Mouse (Mus musculus): ENCODE measurements around the gene Prf1.

Prf1 gene

DNA sequence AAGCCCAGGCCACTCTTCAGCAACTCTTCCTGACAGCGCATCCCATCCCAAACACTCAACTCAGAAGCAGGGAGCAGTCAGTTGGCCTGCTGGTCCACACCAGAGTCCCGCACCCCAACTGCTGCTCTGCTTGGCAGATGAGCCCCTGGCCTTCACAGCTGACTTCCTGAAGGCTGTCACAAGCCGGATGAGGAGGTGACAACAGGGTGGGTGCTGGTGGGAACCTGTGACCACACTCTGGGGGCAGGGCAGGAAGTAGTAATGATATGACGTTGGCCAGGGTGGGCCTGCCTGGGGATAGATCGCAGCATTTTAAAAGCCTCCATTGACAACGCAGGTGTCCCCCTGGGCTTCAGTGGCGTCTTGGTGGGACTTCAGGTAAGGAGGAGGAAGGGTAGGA lies at the start of gene Prf1:
Gene Prf1 (plus strand): TSS at position 357 of the 400 bp plus-strand sequence.
- DNase-seq, result no peak

DNA sequence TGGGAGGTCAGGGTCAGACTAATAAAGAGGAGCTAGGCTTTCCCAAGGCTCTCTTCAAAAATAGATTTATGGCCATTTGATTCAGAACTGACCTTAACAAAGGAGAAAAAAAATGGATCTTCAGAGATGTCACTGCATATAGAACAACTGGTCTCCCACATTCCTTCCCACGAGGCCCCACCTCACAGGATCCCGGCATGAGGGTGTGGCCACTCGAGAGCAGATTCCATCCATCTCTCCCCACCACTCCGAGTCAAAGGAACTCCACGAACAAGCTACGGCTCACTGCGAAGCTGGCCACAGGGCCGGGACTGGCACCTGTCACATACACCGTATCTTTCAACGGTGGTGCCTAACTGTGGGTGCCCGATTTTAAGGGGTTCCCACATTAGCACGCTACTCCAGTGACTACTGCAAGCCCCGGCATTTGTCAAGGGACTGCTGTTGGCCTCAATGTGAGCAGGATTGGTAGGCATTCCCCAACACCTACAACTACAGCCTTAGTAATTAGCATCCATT lies 49.0 kb upstream of the Prf1 start:
- no peak for DNase-seq

DNA sequence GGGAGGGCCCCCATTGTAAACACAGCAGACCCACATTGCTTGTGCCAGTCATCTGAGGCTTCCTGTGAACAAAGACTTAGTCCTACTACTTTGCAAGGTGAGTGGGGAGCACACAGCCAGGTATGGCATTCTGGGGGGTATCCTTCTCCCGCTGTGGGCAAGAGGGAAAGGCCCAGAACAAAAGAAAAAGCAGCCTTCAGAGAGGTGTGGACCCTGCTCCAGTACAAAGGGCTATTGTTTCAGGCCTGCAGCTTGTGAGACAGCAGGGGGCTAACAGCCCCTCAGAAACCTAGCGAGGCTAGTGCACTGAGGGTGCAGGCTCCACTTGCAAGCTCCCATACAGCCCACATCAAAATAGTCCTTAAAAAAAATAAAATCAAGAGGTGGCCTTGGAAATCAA lies 47.7 kb upstream of the Prf1 start:
- DNase-seq, result no peak

DNA sequence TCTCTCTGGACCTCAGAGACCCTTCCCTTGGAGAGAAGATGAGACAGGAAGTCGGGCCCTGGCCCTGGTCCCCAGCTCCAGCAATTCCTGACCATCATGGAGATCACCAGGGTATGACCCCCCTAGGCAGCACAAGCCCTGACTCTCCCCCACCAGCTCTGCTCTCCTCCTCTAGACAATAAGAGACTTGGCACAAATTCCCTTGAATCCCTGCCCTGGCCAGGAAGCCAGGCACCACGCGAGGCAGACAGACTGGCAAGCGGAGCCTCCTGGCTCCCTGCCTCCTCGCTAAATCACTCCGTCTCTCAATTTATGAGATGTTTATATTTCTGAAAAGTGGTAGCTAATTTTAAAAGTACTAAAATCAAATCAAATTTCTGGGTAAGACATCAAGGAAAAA lies 42.9 kb upstream of the Prf1 start:
- peak; percentile 86 for DNase-seq

DNA sequence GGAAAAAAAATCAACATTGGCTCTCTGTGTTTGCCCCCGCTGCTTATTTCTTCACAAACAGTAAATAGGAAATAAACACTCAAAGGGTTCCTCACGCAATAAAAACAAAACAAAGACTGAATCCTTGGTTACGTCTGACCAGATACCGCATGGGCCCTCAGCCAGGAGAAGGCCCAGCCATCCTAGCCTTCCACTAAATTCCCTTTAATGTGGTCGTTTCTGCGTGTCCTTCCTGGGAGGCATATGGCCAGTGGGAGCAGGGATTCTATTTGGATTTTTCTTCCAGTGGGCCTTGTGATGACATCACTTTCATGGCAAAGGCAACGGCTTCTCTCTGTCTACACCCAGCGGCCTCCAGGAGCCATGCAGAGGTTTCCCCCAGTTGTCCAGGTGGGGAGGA lies 42.4 kb upstream of the Prf1 start:
- DNase-seq, result no peak

GRCm38 (mm10) chr10:61256665-61257064 lies 41.0 kb upstream of the Prf1 start:
- DNase-seq, result no peak

- no peak for DNase-seq
Measured at GRCm38 (mm10) chr10:61258131-61258530, 39.5 kb upstream of the Prf1 start.

- no peak for DNase-seq
Measured at GRCm38 (mm10) chr10:61261229-61262156, 36.1 kb upstream of the Prf1 start.

- DNase-seq, result no peak
Measured at GRCm38 (mm10) chr10:61263606-61264005, 34.0 kb upstream of the Prf1 start.

DNA sequence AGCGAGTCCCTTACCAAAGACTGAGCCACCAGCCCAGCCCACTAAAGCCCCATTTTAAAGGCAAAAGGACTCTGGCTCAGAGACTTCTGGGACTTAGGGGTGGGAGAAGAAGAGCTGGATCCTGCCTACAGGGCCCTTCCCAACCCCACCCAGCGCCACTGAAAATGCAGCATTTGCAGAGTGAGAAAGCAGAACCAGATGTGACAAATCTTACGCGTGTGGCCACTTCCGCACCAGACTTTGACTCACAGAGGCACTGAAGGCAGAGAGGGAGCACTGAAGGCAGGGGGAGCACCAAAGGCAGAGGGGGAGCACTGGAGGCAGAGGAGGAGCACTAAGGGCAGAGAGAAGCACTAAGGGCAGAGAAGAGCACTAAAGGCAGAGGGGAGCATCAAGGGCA lies 30.3 kb upstream of the Prf1 start:
- no peak for DNase-seq

DNA sequence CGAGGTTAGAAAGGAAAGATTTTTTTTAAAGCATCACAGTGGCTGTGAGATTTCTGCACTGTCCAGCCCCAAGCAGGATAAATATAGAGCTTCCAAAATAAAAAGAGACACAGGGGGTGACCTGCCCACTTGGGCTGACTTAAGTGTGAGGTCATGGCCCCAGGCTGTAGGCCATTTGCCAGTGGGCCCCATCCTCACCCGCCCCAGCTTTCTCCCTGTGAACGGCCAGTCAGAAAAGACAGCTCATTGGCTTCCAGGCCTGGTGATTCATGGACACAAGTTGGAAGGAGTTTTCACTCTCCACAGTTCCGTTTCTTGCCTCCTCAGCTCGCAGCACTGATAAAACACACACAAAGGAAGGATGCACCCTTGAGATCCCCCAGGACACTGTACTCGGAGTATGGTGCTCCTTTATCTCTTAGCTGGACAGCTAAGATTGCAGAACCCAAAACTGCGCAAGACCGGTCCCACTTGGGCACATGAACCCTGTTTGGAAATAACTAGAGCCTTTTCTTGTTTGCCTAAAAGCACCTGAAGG lies 25.5 kb upstream of the Prf1 start:
- DNase-seq, result no peak

- no peak for DNase-seq
Measured at GRCm38 (mm10) chr10:61272631-61273030, 25.0 kb upstream of the Prf1 start.

DNA sequence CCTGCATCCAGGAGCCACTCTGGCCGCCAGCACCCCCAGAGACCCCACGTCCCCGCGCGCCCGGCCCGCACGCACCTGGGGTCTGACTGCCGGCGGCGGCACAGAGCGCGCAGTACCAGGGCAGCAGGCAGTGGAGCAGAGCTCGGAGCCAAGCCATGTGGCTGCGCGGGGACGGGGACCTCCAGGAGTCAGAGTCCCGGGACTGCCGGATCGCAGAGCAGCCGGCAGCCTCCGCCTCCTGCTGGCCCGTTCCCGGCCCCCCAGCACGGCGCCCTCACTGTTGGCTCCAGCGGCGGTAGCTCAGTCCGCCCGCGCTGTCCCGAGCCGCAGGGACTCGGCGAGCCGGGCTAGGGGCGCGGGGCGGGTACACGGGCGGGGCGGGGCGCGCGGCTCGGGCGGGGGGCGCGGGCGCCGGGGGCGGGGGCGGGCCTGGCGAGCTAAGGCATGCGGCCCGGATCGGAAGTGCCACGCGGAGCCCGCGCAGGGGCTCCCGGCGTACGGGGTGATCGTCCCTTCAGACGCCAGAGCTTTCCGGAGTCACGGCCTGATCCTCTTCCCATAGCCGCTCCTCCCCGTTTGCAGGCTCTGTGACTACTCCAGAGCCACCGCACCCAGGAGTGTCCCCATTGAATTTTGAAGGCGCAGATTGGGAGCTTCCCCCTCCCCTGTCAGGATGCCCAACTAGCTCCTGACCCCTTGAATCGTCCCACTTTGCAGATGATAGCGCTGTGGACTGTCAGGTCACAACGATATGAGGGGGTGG lies 24.4 kb upstream of the Prf1 start, which contains the start of gene Adamts14:
Gene Adamts14 (minus strand): TSS at position 358 of the 763 bp plus-strand sequence.
- no peak for DNase-seq

DNA sequence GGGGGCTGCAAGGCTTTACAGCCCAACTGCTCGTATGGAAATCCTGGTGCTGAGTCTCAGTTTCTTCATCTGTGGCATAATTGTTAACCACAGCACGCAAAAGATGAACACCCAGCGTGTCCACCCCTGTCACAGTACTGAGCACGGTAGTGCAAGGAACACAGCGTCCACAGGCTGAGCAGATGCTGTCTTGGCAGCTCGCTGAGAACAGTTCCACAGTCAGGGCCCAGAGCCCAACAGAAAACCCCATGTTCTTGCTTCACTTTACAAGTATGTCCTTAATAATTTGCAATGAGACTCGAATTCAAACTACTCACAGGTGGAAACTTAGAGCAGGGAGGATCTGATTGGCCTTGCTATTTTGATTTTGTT lies 23.8 kb upstream of the Prf1 start:
- DNase-seq, result no peak

DNA sequence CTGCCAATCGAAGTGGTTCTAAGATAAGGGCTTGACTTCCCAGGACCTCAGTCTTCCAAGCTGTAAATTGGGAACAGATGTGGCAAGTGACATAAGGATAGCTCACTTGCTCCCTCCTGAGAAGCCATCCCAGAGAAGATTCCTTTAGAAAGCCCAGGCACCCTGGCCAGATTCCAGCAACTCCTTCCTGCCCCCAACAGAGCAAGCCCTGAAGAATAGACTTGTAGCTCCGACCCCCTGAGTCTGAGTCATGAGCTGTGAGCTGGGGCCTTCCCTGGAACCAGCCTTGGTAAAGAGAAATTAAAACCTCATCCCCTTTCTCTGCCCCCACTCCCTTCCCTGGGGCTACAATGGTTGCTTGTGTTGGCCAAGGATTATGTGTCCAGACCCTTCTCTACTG lies 23.1 kb upstream of the Prf1 start:
- DNase-seq, result no peak

DNA sequence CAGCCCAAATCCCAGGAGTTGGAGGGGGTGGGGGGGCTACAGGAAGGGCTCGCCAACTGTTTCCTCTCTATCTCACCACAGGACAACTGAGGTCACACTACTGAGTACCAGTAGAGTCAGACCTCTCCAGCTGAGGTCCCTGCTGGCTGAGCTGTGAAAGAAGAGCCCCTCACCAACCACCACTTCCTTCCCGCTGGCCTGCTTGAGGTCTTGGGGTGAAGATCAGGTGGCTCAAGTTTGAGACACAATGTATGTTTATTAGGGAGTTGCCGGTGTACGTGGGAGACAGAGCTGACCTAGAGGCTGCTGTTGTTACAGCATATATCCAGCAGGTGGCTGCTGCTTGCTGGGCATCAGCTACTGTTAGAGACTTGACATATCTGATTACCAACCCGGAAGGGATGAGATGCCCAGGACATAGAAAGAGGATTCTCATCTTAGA lies 21.9 kb upstream of the Prf1 start:
- DNase-seq, result peak; percentile 26

DNA sequence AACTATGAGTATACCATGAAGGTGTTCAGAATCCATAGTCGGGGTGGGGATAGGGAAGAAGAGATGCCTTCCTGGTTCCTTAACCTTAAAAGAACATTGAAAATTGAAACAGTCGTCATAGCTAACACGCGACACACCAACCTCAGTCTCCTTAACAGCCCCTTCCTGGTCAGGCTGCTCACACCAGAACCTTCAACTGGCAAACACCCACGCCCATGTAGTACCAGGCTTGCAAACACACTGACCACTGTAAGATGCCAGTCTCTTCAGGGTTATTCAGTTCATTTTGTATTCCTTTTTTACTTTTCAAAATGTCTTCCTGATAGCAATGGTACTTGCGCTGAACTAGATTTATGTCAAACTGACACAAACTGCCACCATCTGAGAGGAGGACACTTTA lies 20.6 kb upstream of the Prf1 start:
- DNase-seq, result no peak

DNA sequence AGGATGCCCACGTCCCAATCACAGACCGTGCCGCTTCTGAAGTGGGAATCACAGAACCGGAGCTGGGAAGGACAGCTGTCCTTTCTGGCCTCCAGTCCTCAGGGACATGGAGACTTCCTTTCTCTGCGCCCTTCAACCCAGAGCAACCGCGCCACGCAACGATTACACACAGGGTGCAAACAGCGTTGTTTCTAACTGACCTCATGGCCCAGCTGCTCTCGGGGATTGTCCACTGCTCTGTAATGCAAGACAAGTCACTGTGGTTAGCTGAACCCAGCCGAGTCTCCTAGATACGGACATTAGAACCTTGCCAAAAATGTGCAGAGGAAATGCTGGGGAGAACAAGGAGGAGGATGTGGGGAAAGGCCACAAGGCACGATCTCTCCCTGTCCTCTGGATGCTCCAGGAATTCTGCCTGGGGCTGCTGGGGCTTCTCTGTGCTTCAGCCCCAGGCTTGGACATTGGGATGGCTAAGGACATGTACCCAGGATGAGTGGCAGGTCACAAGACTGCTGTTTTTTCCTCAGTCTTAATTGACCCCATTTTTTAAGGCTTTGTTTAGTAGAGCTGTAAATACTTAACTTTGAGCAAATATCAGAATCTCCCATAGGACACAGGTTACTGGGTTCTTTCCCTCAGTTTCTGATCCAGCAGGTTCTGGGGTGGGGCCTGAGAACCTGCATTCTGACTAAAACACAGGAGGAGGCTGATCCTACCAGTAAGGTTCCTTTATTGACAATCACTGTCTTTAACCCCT lies 19.5 kb upstream of the Prf1 start:
- no peak for DNase-seq

- no peak for DNase-seq
Measured at GRCm38 (mm10) chr10:61281115-61281514, 16.5 kb upstream of the Prf1 start.

DNA sequence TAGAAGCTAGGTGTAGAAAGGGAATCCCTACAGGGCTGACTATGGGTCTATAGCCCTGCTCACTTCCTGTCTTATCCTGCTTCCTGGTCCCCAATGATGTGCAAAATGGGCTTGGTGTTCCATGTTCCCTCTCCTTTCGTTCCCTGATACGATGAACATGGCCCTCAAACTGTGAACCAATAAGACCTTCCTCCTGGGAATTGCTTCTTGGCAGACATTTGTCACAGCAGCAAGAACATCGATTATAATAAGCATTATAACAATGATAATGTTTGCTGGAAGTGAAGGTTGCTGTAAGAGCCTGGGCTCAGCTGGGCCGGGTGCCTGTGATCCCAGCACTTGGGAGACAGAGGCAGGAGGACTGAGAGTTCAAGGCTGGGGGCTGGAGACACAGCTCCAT lies 13.3 kb upstream of the Prf1 start:
- DNase-seq, result no peak

DNA sequence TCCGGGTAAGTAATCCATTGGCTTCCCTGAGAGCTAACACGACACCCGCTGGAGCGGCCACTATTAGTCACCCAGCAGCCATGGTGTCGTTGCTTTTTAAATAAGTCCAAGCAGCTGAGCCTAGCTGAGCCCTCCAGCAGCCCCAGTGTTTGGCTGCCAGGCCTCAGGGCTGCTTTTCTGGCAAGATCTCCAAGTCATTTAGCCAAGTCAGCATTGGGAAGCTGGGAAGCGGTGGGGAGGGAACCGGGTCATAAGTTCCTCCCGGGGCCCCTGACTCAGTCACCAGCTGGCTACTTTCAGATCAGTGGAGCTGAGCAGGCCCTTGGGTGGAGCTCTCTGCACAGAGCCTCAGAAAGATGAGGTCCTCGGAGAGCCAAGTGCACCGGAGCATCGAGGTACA lies 12.4 kb upstream of the Prf1 start:
- peak; percentile 55 for DNase-seq

DNA sequence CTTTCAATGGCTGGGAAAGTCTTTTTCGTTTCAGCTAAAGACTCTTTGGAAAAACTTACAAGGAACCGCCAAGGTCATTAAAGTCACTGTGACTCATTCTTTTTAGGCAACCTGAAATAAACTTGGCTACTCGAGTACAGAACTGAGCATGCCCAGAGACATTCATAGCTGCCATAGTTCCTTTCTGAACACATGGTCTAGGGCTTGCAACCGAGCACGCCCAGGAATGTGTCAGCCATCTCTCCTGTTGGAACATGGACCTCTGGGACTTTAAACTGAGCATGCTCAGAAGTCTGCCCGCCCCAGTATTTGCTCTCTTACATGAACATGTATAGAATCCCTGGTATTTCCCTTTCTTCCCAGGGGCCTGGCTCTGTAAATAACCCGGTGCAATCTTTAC lies 11.4 kb upstream of the Prf1 start:
- DNase-seq, result no peak

GRCm38 (mm10) chr10:61290016-61290415 lies 7.6 kb upstream of the Prf1 start:
- DNase-seq, result no peak
